Mouse (Mus musculus) C2C12 (cell line): ENCODE measurements around the gene Morn3.

Source experiments
- CTCF ChIP-seq: IDR thresholded peaks from one replicate; pipeline ENCODE4 v1.5.1; 2011; ENCODE audit not compliant: control insufficient read depth, insufficient read depth, insufficient read length
- MYOG ChIP-seq: IDR thresholded peaks from one replicate; pipeline ENCODE4 v1.6.1; 2011; ENCODE audit not compliant: control insufficient read depth, insufficient read length; ENCODE audit errors: extremely low read depth

DNA sequence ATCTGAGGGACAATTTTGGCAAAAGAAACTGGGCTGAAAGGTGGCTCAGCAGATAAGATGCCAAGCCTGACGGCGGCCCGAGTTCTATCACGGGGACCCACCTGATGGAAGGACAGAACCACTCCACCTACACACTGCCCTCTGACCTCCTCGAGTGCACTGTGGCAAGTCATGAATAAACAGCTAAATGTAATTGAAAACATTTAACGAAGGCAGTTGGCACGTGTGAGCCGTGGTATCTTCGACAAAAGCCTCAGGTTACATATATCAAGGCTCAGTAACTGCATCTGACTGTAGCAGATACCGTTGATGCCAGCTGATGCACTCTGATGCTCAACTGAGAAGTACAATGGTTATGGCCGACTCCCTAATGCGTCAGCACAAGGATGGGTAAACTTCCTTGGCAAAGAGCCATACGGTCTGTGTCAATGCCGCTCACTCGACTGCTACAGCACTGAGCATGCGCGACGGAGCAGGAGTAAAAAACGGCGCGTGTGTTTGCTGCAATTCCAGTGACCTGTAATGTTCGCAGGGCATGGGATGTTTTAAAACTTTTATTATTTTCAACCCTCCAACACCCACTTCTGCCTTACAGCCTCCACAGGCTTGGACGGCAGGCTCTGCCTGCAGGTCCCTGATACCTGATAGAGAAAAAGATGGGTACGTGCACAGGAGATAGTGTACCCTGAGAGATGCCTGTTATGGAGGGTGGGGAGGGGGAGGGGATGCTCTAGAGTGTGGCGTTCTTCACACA, 47.6 kb upstream of the Morn3 start:
- TF ChIP-seq CTCF = no peak
- no peak for TF ChIP-seq MYOG
